Mouse (Mus musculus) thymus, postnatal 14 days (tissue): Measurements from ENCODE around the gene Taf3.
A peak's percentile ranks its signal among the peaks of the same experiment; 100 is the strongest.

Experiments used
- DNase-seq: peaks from one replicate; pipeline ENCODE4 v3.0.0; 2021

Taf3 gene

DNA sequence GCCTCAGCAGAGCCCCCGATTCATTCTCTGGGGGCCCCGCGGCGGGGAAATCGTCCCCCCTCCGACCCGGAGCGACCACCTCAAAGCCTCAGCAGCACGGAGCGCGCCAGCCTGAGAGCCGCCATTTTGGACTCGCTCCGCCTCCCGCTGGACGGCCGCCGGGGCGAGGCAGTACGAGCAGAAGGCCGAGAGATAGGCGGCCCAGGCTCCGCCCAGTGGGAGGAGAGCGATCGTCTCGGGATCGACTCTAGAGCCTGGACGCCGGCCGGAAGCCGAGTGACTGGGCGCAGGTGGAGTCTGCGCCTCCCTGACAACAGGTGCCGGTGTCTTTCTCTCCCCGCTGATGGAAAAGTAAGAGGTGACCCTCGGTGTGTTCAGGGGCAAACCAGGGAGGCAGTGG lies at the start of gene Taf3:
TSS of gene Taf3 (minus strand) at position 136 of the 400 bp plus-strand sequence.
- peak; percentile 96 for DNase-seq

DNA sequence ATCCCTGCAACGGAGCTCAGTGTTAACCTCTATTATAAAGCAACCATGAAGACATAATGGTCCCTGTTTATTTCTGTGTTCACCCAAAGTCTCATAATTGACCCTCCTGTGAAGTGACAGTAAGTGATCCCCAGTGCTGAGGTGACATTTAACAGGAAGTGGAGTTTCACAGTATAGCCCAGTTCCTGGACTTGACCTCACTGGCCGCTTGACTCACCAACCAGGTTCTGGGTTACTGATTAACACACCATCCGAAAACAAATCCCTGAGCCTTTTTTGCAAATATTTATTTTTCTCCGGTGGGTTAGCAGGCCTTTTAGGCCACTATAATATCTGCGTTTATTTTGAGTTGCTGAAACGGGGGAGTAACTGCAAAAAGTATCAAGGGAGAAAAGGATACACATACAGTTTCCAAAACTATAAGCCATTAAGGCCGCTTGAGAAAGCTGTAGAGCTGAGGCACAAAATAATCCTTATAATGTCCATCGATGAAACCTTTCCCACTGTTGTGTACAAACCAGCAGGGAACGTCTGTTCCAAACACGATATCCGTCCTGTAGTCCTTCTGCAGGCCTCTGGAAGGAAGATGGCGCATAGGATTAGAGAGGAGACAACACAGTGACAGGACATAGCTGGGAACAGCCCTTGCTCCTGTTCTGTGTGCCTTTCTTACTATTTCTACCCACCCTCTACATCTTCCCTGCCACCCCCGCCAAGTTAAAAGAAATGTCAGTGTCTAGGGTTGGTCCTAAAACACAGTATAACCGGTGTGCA lies 46.1 kb upstream of the Taf3 start:
- no peak for DNase-seq

DNA sequence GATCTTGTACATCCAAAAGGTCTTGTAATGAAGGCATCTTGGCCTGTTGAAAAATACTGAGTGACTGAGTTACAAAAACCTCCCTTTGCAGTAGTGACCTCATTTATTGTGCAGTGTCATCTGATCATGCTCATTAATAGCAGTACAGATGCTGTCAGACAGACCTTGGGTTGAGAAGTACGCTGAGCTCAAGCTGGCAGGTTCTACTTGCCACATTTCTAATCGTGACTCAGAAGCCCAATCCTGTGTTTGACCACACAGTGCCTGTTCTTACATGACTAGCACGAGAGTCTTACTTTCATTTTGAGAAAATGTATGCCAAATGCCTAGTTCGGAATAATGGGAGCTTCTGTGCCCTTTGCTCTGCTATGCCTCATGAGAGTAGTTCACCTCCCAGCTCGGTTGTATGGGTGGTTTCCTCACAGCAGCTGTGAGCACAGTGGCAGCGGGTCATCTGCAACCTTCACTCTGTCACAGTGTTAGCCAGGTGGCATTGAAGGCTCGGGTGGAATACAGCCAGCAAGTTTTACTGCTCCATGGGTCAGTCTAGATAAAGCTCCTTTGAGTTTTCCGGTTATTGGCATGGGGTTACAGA lies 39.0 kb upstream of the Taf3 start:
- DNase-seq = no peak

DNA sequence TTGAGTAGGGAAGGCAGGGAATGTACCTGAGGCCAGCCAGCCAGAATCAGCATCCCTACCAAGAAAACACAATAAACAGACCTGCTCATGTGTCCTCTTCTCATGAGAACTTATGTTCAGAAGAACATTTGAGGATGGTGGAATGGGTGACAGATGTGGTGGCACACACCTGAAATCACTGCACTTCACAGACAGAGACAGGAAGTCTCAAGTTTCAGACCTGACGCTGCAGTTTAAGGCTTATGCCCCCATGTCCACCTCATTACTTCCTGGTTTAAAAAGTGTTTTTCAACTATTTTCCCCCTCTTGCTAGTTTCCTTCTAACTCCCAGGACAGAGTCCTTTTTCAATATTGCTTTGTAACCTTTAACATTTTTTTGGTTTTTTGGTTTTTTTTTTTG lies 34.3 kb upstream of the Taf3 start:
- no peak for DNase-seq

DNA sequence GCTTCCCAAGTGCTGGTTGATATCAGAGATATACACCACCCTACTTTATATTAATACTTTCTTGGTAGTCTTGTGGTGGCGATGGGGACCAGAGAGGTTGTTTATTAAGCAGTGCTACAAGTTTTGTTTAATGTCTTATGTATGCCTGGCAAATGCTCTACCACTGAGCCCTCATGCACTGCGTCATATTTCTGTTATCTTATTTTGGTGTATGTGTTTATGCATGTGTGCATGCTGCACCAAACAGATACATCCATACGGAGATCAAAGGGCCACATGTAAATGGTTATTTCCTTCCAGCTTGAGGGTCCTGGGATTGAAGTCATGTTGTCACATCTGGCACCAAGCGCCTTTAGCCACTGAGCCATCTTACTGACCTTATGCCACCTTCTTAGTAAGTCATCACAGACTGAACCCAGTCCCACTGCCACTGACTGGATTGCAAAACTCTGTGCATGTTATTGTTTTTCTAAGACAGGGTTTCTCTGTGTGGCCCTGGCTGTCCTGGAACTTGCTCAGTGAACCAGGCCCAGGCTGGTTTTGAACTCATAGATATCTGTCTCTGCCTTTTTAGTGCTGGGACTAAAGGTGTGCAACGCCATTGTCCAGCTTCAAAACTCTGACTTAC lies 33.2 kb upstream of the Taf3 start:
- DNase-seq = no peak

DNA sequence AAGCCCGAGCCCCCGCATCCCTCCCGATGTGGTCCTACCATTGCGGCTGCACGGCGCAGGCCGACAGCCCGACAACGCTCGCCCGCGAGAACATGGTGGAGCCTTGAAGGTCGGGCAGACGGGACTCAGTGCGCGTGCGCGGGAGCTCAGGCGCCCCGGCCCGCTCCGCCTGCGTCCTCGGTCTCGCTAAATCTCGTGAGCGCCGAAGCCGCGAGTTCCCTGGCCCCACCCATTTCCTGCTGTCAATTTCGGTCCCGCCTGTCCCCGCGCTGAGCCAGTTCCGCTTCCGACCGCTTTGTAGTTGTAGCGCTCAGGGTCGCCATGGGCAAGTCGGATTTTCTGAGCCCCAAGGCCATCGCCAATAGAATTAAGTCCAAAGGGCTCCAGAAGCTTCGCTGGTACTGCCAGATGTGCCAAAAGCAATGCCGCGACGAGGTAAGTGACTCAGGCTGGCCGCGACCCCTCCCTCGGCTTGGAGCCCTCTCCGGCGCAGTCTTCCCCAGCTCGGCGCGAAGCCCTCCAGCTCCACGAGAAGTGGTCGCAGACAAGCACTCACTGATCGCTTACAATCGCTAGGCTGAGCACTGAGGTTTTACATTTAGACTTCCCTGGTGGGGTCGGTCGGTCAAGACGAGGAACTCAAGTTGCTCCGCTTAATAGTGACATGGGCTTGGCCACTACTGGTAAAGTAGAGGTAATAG lies 32.1 kb upstream of the Taf3 start, which contains the start of the genes Atp5c1 and Kin:
TSS of gene Atp5c1 (minus strand) at position 201 of the 701 bp plus-strand sequence.
TSS of gene Kin (plus strand) at position 284 of the 701 bp plus-strand sequence.
- peak; percentile 98 for DNase-seq

DNA sequence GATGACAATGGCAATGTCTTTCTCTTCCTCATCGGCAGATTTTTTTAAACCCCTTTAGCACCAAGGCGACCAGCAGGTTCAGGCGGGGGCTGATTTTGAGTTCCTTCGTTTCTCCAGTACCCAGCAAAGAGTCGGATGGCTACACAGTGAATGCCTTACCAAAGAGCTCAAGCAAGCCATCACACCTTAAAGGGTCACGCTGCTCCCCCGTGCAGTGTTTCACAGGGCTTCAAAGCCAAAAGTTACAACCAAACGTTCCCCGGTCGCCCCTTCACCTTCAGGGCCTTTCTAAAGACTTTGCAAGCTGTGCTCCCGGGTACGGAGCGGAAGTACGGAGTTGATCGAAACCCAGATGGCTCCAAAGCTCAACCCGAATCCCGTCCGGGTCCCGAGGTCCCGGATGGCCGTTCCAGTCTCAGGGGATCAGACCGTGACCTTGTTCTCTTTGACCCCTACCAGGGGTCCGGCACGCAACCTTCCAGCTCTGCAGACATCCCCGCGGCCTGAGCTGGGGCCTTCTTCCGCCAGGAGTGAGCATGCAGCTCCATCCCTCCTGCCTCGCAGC lies 31.4 kb upstream of the Taf3 start:
- no peak for DNase-seq

DNA sequence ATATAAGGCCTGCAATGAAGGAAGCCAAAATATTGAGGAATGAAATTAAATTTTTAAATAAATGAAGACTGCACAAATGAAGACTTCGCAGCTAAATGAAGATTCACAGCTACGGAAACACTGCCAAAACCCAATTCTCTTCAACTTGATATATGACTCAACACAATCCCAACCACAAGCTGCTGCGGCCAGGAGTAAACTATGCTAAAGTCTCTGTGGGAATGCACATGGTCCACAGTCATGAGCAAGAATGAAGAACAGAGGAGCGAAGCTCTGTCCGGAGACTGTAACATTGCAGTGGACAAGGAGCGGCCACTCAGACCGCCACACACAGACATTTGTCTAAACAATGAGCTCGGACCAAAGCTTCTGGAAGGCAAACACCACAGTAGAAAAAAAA lies 28.3 kb upstream of the Taf3 start:
- DNase-seq = no peak

DNA sequence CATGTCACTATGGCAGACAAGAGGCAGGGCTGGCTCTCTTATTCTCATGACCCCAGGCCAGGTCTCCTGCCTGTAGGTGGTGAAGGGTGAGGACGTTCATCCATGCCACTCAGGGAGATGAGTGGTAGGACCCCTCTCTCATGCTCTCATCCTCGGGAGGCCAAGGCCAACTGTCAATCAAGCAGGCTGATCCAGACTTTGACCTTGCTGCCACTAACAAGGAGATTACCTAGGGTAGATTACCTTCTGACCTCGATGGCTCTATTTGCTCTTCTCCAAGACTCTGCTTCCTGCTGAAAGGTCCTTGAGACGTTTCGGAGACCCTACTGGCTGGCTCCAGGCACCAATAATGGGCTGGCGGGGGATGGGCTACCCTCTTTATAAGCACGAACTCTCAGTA lies 26.1 kb upstream of the Taf3 start:
- no peak for DNase-seq

DNA sequence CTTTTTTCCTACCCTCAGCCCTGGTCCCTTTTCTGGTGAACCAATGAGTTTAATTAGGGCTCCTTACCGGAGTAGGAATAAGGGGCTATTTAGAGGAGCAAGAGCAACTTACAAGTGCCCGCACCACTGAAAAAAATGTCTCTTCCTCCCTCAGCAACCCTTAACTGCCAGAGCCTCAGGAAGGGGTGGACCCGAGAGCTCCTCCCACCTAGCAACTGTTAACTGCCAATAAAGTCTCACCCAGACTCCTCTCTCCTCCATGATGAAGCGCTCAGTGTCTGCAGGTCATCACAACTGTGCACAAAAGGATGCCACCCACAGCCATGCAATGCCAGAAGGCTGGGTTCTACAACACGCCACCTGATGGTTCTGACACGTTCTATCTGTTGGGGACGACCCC lies 23.4 kb upstream of the Taf3 start:
- no peak for DNase-seq

DNA sequence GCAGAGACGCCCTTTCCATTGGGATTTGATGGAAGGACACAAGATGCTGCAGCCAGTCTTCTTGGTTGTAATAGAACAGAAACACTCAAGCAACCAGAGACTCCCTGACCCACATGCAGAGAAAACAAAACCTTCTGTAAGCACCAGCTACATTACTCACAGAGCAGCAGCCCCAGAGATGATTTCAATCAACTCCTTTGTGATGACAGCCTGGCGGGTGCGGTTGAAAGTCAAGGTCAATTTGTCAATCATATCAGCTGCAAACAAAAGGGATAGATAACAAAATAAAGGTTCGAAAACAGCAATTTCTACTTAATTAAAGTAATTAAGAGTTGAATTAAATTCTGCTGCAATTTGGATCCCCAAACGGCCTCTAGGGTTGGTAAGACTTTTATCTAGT lies 10.4 kb upstream of the Taf3 start:
- no peak for DNase-seq

DNA sequence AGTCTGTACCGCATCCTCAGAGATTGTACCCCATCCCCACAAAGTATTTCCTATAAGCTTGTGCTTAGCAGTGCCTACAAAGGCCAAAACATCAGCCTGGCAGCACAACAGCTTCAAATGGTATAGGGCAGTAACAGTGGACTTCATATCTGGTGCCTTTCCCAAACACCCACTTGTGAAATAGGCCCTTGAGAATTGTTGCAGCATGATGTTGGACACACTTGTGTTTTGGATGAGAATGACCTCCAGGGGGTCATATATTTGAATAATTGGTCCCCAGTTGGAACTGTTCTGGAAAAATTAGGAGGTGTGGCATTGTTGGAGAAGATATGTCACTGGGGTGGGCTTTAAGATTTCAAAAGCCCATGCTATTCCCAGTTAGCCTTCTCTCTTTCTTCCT lies 3.6 kb upstream of the Taf3 start:
- no peak for DNase-seq

DNA sequence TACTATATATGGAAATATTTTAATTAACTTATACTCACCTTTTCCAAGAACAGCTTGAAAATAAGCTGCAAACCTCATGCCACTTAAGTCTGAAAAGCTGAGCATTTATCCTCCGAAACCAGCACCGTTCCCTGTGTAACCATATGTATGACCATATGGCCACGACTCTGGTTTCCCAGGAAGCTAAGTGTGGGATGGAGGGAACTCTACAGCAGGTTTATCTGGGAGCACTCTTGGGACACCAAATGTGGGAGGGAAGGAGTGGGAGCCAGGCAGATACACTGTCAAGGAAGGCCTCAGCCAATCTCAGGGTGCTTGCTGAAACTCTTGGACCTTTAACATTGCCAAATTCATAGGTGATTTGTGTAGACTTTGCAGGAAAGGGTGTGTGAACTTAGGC lies 2.5 kb upstream of the Taf3 start:
- DNase-seq = no peak

DNA sequence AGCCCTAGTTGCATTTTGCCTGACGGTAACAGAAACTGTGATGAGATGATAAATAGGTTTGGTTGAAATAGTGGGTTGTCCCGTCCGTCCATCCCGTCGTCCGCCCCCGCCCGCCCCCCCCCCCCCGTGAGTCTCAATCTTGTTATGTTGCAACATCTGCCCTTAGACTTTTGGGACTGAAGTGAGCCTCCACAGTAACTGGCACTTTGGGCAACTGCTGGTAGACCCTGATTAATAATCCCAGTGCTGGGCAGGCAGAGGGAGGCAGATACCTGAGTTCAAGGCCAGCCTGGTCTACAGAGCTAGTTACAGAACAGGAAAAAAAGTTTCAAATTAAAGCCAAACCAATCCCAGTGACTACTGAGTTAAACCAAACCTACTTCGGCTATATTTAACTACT lies 1.1 kb upstream of the Taf3 start:
- DNase-seq = no peak

DNA sequence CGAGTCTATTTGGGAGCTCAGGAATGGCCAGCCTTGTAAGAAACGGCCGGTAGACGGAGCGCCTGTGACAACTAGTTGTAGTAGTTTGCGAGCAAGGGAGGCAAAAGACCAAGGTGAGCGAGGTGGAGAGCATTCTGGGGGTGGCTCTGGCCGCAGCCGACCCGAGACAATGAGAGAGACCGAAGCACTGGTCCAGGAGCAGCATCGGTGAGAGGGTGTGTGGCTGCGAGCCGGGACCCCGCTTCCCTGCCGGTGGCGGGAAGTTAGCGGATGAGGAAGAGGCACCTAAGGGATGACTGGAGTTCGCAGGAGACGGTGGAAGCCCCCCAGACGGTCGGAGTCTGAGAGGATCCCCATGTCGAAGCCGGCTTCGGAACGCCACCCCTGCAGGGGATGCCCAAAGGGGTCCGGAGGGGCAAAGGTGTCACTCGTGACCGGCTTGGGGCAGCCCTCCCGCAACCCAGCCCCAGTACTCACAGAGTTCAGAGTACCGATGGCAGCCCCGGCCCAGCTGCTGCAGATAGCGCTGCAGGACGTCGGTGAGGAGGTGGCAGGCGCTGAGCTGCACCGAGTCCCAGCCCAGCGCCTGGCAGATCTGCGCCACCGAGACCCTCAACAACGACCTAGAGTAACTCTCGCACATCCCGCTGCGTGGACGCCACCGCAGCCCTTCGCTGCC lies 499 bp downstream of the Taf3 start:
- no peak for DNase-seq

DNA sequence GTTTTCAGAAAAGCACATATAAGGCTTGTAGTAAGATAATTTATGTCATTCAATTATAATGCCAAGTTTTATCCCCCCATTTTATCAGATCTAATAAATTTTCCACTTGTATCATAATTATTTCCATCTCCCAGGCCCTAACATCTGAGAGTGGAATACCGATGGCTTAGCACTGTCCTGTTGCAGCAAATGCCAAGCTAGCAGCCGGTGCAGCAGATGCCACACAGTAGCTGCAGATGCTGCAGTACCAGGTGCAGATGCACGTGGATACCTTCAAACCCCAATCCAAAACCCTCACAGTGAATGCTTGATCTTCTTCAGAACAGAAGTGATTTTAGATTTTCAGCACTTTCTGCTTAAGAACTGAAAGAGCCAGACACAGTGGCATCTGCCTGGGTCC lies 13.4 kb downstream of the Taf3 start:
- DNase-seq = no peak

DNA sequence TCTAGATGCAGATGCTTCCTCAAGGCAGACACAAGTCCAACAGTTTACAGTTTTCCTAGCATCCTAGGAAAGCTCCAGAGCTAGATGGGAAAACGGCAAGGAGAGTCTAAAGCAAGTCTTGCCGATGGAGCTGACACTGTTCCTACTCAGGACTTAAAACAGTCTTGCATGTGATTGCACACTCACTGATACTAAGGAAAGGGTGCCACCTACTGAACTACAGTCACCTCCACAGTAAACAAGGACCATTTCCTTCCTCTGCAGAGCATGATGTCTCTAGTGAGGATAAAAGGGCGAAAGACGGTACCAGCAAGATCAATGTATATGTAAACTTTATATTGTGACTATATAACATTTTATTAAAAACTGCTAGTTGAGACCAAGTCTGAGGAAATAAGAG lies 14.7 kb downstream of the Taf3 start:
- DNase-seq = no peak

DNA sequence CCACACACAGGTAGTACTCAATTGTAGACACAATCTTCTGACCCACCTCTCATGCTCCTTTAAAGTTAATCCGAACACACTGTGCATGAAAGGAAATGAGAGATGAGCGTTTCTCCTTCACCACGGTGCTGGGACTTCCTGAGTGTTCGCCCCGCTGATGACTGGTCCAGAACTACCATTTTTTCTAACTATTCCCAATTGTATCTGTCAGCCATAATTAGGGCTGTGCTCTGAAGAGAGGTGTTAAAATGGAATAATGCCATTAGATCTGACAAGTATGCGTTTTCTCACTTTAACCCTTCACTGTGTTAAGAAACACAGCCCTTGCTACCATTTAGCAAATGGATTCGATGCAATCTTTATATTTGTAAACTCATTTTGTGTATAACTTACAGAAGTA lies 18.6 kb downstream of the Taf3 start:
- DNase-seq = no peak

DNA sequence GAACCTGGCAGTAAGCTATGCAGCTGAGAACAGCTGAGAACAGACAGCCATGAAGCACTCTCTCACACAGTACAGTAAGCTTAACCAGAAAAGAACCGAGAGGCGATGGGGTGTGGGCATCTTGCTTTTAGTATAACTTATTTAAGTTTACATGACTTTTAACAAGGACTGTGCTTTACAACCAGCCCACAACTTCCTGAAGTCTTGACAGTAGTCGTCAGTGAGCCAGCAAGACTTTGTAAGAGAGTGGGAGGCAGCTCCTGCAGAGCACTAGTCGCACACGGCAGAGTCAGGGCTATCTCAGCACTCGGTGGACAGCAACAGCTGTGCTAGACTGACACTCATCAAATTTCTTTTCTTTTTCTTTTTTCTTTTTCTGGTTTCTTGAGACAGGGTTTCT lies 24.1 kb downstream of the Taf3 start:
- DNase-seq = no peak

DNA sequence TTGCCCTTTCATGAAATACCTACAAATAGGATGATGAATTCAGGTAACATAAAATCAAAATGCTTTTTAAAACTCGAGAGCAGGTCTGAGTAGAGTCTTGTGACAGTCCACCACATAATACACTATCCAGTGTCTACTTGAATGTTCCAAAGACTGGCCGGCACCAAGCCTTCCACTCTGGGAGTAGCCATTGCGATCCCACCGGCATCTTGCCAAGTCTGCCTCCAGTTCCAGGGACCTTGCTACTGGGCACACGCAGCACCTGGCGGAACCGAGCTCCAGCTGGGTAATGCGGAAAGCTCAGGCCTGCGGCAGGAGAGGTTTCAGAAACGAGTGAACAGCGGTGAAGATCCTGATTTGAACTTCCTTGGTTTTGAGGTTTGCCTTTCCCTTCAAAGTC lies 27.1 kb downstream of the Taf3 start:
- no peak for DNase-seq

DNA sequence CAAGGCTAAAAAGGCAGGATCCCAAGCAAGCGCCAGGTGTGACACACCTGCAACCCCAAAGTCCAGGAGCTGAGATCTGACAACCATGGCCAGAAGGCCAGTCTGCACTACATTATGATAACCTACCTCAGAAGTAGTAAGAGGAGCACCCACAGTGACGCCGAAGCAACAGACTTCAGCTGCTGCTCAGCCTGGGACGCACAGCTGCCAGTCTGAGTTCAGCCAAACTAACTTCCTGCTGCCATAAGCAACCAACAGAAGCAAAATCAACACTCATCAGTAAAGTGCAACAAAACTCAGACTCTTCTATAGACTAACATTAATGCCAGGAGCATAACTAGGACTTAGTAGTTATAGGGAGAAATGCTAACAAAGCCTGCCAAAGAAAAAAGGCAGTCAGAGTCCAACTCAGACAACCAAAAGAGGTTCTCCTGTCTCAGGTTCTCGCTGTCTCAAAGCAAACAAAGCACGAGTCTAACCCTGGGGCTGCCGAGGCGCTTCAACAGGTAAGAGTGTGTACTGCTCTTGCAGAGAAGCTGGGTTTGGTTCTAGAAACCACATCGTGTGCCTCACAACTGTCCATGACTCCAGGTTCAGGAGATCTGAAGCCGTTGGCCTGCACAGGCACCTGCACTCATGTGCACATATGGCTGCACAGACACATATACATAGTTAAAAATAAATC lies 33.3 kb downstream of the Taf3 start:
- DNase-seq = peak; percentile 60

DNA sequence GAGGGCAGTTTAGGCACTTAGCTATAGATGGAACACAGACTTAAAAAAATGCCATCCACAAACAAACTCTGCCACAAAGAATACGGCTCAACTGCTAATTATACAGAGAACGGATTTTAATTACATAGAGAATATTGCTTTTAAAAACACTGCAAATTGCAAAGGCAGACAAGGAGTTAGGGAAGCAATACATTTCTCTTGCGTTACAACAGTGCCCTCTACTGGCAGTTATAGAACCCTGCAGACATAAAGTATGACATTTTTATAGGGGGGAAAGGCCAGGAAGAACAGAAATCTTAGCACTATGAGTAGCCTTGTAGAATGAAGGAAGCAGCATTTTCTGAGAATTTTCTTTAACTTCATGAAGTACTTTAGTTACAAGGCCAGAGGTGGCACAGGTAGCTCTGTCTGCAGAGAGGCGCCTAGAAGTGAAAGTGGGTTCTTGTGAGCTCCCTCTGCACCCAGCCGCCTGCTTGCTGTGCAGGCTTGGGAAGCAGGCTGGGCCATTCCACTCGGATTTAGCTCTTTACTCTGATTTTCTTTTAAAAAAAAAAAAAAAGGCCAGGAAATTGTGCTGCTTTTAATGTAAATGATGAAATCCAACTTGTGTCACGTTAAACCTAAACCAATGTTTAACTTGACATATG lies 38.0 kb downstream of the Taf3 start:
- DNase-seq = peak; percentile 42
